Mouse (Mus musculus) bone marrow macrophage, adult 2 months (primary cell): Measurements from ENCODE around the gene Rrm1. TPM values are rescaled to one million over a fixed set of nuclear protein-coding genes. Genes with fewer than 3 reads are reported as not detected.

Experiments used
- H3K27ac ChIP-seq: 2 replicates; pipeline ENCODE4 v1.5.1; 2012; ENCODE audit warnings: low read depth, low read length; ENCODE audit not compliant: insufficient read depth
- H3K4me1 ChIP-seq: 2 replicates; pipeline ENCODE4 v1.6.1; 2012; ENCODE audit warnings: low read length; ENCODE audit not compliant: control insufficient read depth, insufficient read depth
- H3K4me3 ChIP-seq: 2 replicates; pipeline ENCODE4 v1.5.1; 2012; ENCODE audit warnings: mild to moderate bottlenecking, low read length, moderate library complexity; ENCODE audit not compliant: insufficient read depth
- CTCF ChIP-seq: IDR thresholded peaks from 2 replicates; pipeline ENCODE4 v1.5.1; 2012; ENCODE audit warnings: low read depth, mild to moderate bottlenecking, low read length, moderate library complexity
- POLR2A ChIP-seq: IDR thresholded peaks from 2 replicates; pipeline ENCODE4 v1.6.1; 2012; ENCODE audit warnings: mild to moderate bottlenecking, low read depth, low read length, borderline replicate concordance
- polyA plus RNA-seq: library from polyadenylated mRNA; stranded (reverse); fragments of >200 nt; gene quantifications from 2 replicates; pipeline ENCODE4 v1.2.4, GENCODE M21; 2012; ENCODE audit not compliant: missing spikeins, insufficient read depth, insufficient read length

Gene Rrm1
- polyA plus RNA-seq, 1 experiment = 78.4 TPM

DNA sequence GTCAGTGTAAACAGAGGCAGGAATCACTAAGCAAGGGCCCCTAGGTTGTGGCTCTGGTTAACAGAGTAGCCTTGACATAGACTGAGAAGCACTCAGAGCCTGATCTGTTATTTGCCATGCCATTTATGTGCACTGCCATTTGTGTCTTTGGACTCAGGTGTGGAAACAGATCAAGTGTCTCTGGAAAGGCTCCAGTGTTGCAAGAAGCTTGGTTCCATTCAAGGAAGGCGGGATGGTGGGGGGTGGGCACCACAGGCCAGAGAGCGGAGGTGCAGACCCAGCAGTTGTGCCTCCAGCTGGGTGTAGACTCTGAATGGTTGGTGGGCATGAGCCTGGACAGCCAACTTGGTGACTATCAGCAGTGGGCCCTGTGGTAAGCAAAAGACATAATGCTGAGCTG, 19.5 kb upstream of the Rrm1 start:
- Histone ChIP-seq H3K27ac (no peak overlapping the region), H3K4me3 (no peak overlapping the region)
- TF ChIP-seq POLR2A (no peak), CTCF (no peak)

DNA sequence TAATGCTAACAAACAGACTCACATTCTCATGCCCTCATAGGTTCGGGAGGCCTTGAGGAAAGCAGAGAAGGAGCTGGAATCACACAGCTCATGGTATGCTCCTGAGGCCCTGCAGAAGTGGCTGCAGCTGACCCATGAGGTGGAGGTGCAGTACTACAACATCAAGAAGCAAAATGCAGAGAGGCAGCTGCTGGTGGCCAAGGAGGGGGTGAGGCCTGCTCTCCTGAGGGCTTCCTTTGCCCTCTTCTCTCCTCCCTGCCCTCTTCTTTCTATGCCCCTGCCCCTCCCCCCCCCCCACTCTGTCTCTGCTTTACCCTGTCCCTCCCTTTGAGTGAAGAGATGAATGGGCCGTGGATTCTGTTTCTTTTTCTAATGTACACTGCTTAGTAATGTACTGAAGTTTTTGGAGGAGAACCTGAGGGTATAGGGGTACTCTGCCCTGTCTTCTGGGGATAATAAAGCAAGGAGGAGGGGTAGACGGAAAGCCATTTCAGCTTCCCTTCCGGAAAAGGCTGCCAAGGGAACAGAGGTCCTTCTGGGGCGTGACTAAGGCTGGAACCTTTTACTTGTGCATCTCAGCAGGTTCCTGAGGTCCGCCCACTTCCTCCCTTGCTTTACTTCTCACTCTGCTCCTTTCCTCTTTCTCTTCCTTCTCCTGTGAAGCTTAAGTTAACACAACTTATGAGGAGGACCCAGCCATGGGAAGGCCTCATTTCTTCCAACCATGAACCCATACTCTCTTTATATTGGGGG, 15.4 kb upstream of the Rrm1 start:
- peaks cover 33% of the 10 kb centered on the region for H3K4me1 ChIP-seq
- H3K4me3 ChIP-seq = peak overlapping the region; percentile 39
- peak overlapping the region; percentile 83 for H3K27ac ChIP-seq
- TF ChIP-seq POLR2A (no peak), CTCF (no peak)

More for the DNA sequence above, 19.5 kb upstream of the Rrm1 start:
- H3K4me1 ChIP-seq = peaks cover 20% of the 10 kb centered on the region

DNA sequence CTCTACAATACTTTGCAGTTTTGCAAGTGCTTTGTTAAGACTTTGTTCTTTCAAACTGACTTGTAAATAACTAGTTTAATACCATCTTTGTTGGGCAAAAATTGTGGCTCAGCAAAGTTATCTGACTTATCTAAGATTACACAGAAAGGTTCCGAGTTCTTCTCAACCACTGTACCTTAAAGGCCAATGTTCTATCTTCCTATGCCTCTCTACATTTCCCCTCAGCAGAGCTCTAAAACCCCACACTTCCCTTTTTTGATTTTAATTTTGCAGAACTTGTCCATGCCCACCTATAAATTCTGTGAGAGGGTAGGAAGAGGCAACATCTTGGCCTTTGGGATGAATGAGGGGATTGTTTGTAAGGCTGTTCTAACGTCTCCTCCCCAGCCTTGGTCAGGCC, 7.2 kb upstream of the Rrm1 start:
- Histone ChIP-seq H3K4me1 (peaks cover 15% of the 10 kb centered on the region), H3K27ac (no peak overlapping the region), H3K4me3 (no peak overlapping the region)
- TF ChIP-seq POLR2A (no peak), CTCF (no peak)

DNA sequence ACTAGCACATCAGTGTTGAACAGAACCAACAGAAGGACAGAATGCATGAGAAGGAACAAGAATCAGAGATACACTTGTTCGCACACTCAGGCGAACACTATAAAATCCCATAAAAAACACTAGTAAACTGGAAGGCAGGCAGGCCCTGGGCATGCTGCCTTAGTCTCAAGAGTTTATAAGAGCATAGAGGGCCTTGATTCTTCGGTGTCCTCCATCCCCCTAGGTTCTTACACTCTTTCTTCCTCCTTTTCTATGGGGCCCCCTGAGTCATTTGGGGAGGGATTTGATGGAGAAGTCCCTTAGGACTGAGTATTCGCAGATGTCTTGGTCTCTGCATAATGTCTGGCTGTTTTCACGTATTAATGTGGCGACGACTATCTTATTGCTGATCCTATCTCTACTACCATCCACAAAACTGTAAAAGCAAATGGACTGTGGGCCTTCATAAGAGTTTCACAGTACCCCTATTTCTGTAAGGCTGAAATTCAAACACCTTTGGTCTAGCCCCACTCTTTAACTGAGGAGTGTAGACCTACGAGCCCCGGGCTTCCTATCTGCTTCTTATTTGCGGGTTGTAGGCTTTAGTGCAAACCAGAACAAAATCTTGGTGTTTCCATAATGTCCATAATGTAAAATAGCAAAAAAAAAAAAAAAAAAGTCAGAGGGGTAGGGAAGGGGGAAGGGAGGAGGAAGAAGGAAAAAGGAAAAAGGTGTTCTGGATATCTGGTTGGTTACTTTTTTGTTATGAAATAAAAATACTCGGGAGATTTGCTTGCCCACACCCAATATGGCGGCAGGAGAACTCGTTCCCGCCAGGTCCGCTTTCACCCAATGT, 456 bp upstream of the Rrm1 start:
- TF ChIP-seq POLR2A = no peak
- H3K4me3 ChIP-seq = no peak overlapping the region; the same call in 1 of the 2 replicates
- H3K4me1 ChIP-seq = peaks cover 8% of the 10 kb centered on the region
- no peak overlapping the region for H3K27ac ChIP-seq

DNA sequence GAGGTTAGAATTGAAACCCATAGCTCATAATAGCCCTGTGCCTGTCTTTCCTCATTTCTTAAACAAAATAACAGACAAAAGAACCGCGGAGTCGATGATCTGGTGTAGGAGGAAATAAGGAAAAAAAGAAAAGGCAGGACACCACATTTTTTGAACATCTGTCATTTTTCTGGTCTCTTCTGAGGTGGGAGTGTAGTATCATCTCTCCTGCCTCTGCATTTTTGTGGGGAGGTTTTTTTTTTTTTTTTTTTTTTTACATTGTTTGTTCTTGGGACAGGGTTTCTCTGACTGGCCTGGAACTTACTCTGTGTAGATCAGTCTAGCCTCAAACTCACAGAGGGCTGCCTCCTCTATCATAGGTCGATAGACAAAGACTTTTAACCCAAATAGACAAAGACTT, 937 bp downstream of the Rrm1 start:
- no peak for TF ChIP-seq POLR2A
- no peak for TF ChIP-seq CTCF
- peak overlapping the region; percentile 99 for H3K4me3 ChIP-seq
- peak overlapping the region; percentile 47; the same call in 1 of the 2 replicates for H3K27ac ChIP-seq
- H3K4me1 ChIP-seq = peaks cover 8% of the 10 kb centered on the region

DNA sequence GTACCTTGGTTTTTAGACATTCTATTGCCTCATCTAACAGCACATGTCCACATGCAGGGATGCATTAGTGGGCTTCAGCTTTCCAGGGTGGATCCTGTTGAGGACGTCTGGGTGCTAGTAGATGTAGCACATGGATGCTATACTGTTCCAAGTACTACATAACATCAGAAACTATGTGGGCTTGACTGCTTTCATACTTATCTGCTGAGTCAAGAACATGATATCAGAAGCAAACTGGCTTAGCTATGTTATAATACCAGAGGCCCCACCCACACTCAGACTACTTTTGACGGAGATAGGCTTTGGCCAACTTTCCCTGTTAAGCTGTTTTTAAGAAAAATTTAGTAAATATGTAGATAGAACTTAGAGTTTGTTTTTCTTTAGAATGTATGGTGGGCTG, 2.8 kb downstream of the Rrm1 start:
- TF ChIP-seq CTCF = no peak
- no peak for TF ChIP-seq POLR2A
- Histone ChIP-seq H3K27ac (no peak overlapping the region), H3K4me1 (peaks cover 6% of the 10 kb centered on the region), H3K4me3 (no peak overlapping the region)

DNA sequence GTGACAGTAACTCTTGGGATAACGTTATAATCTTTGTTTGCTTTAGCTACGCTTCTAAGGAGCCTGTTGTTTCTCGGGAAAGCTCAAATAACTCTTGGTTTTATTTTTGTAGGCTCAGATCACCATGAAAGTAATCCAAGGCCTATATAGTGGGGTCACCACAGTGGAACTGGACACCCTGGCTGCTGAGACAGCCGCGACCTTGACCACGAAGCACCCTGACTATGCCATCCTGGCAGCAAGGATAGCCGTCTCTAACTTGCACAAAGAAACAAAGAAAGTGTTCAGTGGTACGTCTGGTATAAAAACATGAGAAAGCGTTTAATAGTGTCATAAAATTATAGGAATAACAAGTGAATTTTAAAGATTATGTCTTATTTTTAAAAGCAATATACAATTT, 4.9 kb downstream of the Rrm1 start:
- Histone ChIP-seq H3K4me3 (no peak overlapping the region), H3K4me1 (peaks cover 6% of the 10 kb centered on the region), H3K27ac (no peak overlapping the region)
- TF ChIP-seq POLR2A (no peak), CTCF (no peak)

DNA sequence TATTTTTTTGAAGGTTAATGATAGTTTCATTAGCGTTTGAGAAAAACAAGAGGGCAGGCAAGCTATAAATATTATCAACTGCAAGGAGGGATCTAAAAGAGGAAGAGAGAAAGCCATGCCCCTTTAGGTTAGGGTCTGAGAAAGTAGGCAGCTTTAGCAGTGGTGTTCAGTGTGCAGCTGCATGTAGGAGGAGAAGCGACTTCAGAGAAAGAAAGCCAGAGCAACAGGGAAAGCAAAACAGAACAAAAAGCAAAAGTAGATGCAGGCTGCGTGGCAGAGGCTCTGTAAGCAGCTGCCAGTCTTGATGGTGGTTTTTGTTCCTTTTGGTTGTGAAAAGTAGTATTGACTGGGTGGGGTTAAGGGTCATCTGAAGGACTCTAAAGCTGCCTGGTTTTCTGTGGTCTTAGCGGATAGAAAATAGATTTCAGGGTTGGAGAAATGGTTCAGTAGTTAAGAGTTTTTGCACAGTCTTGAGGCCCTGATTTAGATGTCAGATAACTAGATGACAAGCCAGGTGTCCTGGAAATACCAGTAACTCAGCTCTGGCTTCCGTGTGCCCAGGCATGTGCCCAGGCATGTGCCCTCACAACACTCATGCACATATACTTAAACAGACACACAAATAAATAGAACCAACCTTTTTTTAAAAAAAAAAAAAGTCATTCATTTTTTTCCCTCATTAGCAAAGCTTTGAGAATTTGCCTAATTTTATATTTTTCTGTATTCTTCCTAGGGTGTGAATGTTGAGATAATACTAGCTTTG, 17.3 kb downstream of the Rrm1 start:
- Histone ChIP-seq H3K27ac (no peak overlapping the region), H3K4me3 (no peak overlapping the region), H3K4me1 (no peaks in the 10 kb centered on the region)
- TF ChIP-seq CTCF (no peak), POLR2A (no peak)

DNA sequence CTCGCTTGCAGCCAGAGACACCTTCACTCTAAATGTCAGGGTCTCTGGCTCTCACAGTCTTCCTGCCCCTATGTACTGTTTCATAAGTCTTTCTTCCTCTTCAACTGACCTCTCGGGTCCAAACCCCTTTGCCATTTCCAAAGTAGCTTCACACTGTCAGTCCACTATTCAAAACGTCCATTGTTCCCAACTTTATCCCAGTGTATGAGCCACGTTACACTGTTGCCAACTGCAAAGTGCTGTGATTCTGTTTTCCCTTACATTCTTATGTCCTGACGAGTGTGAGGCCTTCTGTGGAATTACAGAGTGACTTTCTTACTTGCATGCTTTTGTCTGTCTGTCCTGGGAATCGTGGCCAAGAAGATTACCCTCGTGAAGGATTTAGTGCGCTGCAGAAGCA, 26.1 kb downstream of the Rrm1 start:
- TF ChIP-seq CTCF = no peak
- no peak for TF ChIP-seq POLR2A
- Histone ChIP-seq H3K27ac (no peak overlapping the region), H3K4me1 (no peaks in the 10 kb centered on the region), H3K4me3 (no peak overlapping the region)

DNA sequence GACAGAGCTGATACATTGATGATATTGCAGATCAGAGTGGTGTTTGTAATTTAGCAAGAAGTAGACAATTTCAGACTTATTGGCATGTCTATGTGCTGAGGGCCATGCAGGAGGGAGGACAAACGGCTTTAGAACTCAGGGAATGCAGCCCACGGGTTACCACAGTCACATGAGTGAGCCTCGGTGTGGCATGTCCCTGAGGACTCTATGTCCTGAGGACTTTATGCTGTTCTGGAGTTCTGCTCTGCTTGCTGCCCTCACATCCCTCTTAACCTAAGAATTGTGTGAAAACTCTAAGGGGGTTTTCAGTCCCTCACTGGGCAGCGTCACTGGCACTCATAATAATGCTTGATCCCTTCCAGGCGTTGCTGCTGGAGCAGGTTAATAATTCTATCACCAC, 31.2 kb downstream of the Rrm1 start:
- no peak overlapping the region for H3K27ac ChIP-seq
- H3K4me1 ChIP-seq = no peaks in the 10 kb centered on the region
- TF ChIP-seq CTCF (no peak), POLR2A (no peak)
- no peak overlapping the region for H3K4me3 ChIP-seq
